In the genomic region with DNA sequence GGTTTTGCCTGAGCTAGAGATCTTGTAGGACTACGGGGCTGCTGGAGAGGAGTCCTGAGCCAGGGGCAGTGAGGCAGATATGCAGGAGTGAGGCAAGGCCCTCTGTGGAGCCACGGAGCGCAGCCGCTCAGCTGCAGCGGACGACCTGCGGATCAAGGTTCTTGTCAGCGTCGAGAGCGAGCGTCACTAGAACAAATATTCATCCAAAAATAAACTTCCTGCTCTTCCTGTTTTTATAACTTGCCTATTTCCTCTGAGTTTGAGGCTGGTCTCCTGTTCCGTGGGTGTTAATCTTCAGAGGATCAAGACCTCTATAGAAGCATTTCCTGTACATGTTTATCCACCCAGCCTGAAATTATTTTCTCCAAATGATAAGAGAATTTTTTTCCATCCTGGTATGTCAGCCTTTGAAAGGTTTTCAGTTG, we compare ENCODE assay signal across 7 mouse cellular contexts. TPM values are rescaled to one million over a fixed set of nuclear protein-coding genes. Genes with fewer than 3 reads are reported as not detected.
DNase-seq lines count a peak whose midpoint lies in the region; ATAC-seq lines count a peak whose summit lies in the region.

No protein-coding gene starts in this region.

- H3K27me3 ChIP-seq in heart, embryonic 16.5 days (ENCODE audit: control insufficient read depth, insufficient read depth, low read length): no peaks in the 10 kb centered on the region

- H3K9ac ChIP-seq in heart, embryonic 16.5 days (ENCODE audit: low read length): peak overlapping the region; percentile 25; the same call in 1 of the 2 replicates

- H3K4me3 ChIP-seq in heart, embryonic 16.5 days (ENCODE audit: low read length): no peak overlapping the region

- H3K4me2 ChIP-seq in heart, embryonic 16.5 days (ENCODE audit: low read depth, low read length): peak overlapping the region; percentile 26; the same call in 1 of the 2 replicates

- no peak; the same call in 1 of the 2 replicates for ATAC-seq in heart, embryonic 16.5 days (replicated peaks; ENCODE audit: extremely low read depth, insufficient read depth, low FRiP score)

- no peaks in the 10 kb centered on the region for H3K36me3 ChIP-seq in heart, embryonic 16.5 days (ENCODE audit: control insufficient read depth, insufficient read depth)

- 27% methylated on average over 12 of the region's 12 CpGs for WGBS in heart, embryonic 16.5 days

- peak overlapping the region; percentile 82 for H3K27ac ChIP-seq in heart, embryonic 16.5 days (ENCODE audit: low read length)

- no peaks in the 10 kb centered on the region for H3K9me3 ChIP-seq in heart, embryonic 16.5 days (replicated peaks; ENCODE audit: control insufficient read depth, low read length)

- DNase-seq in 416B (ENCODE audit: low read depth): peak; percentile 57
- DNase-seq in CD4-positive, CD25-positive, alpha-beta regulatory T cell, adult 2 months (ENCODE audit: low read depth, low spot score): peak; percentile 53
- DNase-seq in liver: peak; percentile 54
- DNase-seq in right cerebral cortex, adult 2 months (ENCODE audit: low spot score in 2 of 2): no peak
- no peak for DNase-seq in testis, postnatal 10 days (ENCODE audit: low spot score)
- DNase-seq in ovary, postnatal 36 days (ENCODE audit: low spot score): no peak

- peaks cover 58% of the 10 kb centered on the region for H3K4me1 ChIP-seq in heart, embryonic 16.5 days (ENCODE audit: control insufficient read depth, insufficient read depth, low read length)

RNA-seq across cellular contexts. Expression of a gene that starts 39.6 kb away (rescaled TPM):
- polyA plus RNA-seq in heart, embryonic 16.5 days (2015; fragmentation: Nextera tagmentation; extraction: Ambion mirVana): 4.1 and 4.5 TPM in 2 replicates

Comparison
In these comparisons a context has a peak if more than half of its experiments do, and no peak if none do; other contexts are left out.
1. DNase-seq: peak in 416B (single experiment), CD4-positive, CD25-positive, alpha-beta regulatory T cell, adult 2 months (single experiment) and liver (single experiment); none in right cerebral cortex, adult 2 months (0 of 2), testis, postnatal 10 days (single experiment) and ovary, postnatal 36 days (single experiment).